Mouse (Mus musculus) layer of hippocampus, postnatal 10 days (tissue): ENCODE measurements at regions not wholly inside any gene's neighbourhood (a gene's known extent, or its start where the extent isn't known, plus 50 kb on each side); places are given as distances from the start of the nearest gene placed in this dataset.

Experiments
- DNase-seq, 2 experiments: peaks; one replicate each; pipeline ENCODE4 v3.0.0; 2021; ENCODE audit warnings: low spot score in 2 of 2

- DNase-seq, result no peak
Measured at GRCm38 (mm10) chr1:113247325-113247724, 1382.6 kb upstream of the Dsel start.

- DNase-seq, result no peak
Measured at GRCm38 (mm10) chr1:113210095-113210494, 1345.4 kb upstream of the Dsel start.

GRCm38 (mm10) chr1:113204019-113204418 is 1339.3 kb upstream of the Dsel start:
- no peak for DNase-seq

GRCm38 (mm10) chr1:113194116-113194812 is 1329.5 kb upstream of the Dsel start:
- no peak for DNase-seq

GRCm38 (mm10) chr1:113163173-113163572 is 1298.5 kb upstream of the Dsel start:
- no peak for DNase-seq
